Mouse (Mus musculus) ES-E14 (cell line): Measurements from ENCODE around the gene BC004004.

Source experiments
- HCFC1 ChIP-seq: IDR thresholded peaks from 2 replicates; pipeline ENCODE4 v1.6.1; 2012; ENCODE audit warnings: low read length, inconsistent platforms, borderline replicate concordance; ENCODE audit not compliant: insufficient read depth
- MAFK ChIP-seq: IDR thresholded peaks from 2 replicates; pipeline ENCODE4 v1.6.1; 2014; ENCODE audit warnings: mild to moderate bottlenecking, low read depth, low read length, inconsistent platforms; ENCODE audit not compliant: insufficient read depth
- ZNF384 ChIP-seq: IDR thresholded peaks from 2 replicates; pipeline ENCODE4 v1.6.1; 2012; ENCODE audit warnings: low read depth, low read length, inconsistent platforms

DNA sequence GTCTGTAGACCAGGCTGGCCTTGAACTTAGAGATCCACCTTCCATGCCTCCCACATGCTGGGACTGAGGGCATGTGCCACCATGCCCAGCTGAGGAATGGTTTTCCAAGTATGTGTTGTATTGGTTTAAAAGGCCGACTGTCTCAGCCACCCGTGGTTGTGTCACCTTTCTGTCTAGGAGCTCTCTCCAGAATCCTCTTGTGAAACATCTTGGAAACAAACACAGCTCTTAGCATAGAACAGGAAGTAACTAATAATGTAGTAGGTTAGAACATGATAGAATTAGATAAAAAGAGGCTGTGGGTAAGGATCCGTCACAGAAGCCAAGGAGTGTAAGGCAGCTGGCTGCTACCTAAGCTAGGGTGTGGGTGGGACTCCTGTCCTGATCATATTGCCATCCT is 24.4 kb downstream of the BC004004 start:
- TF ChIP-seq HCFC1 (no peak), ZNF384 (no peak), MAFK (no peak)
